Mouse (Mus musculus): ENCODE data around the gene Tspan18. TPM values are rescaled to one million over a fixed set of nuclear protein-coding genes. Genes with fewer than 3 reads are reported as not detected.

Tspan18 gene
- polyA plus RNA-seq, 1 experiment, result 1.0 TPM

DNA sequence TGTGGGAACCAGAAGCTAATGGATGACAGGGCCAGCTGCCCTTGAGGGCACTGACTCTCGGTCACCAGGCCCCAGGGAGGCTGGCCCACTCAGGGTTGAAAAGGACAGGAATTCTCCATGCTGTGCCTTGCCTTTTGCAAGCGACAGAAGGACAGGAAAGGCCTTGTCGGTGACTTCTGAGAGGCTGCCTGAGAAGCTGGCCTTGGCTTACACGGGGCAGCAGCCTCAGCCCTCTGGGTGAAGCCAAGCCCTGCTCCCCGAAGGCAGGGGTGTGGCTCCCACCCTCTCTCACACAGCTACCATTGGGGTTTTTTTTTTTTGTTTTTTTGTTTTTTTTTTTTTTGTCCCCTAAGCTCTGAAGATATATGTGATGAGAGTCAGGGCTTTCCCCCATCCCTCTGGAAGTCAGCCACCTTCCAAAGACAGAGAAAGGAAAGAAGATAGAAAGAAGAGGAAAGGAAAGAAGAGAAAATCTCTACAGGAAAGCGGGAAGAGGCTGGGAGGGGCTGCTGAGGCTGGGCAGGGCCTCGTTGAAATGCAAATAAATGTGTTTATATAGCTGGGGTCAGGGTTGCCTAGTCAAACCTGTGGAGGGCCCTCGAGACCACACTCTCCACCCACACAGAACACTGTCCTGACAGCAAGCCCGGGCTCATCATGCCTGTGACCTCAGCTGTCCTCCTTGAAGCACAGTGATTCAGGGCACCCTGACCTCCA is 143.4 kb downstream of the Tspan18 start:
- Histone ChIP-seq H3K27ac (ENCODE audit: insufficient read depth, low read length) (peak overlapping the region; percentile 56), H3K4me3 (ENCODE audit: low read depth, low read length) (no peak overlapping the region), H3K9ac (ENCODE audit: low read depth, poor library complexity, severe bottlenecking) (no peak overlapping the region), H3K4me1 (ENCODE audit: control insufficient read depth, insufficient read depth, low read length) (peaks cover 25% of the 10 kb centered on the region), H3K9me3 (replicated peaks; ENCODE audit: control insufficient read depth, insufficient read depth, low read length, poor library complexity, severe bottlenecking) (no peaks in the 10 kb centered on the region), H3K36me3 (ENCODE audit: control insufficient read depth, insufficient read depth, low read length, poor library complexity, severe bottlenecking) (no peaks in the 10 kb centered on the region), H3K27me3 (ENCODE audit: control insufficient read depth, insufficient read depth, low read length, poor library complexity, severe bottlenecking) (no peaks in the 10 kb centered on the region)
- TF ChIP-seq POLR2A (IDR thresholded peaks at IDR 0.05; ENCODE audit: insufficient read depth, low read length) (no peak), CTCF (IDR thresholded peaks at IDR 0.05; ENCODE audit: low read depth, low read length) (no peak), EP300 (IDR thresholded peaks at IDR 0.05; ENCODE audit: insufficient read depth, low read depth, low read length) (peak; percentile 84)

GRCm38 (mm10) chr2:93188761-93189458 is 145.4 kb downstream of the Tspan18 start:
- TF ChIP-seq EP300 (IDR thresholded peaks at IDR 0.05; ENCODE audit: insufficient read depth, low read depth, low read length) (no peak), CTCF (IDR thresholded peaks at IDR 0.05; ENCODE audit: low read depth, low read length) (peak; percentile 51), POLR2A (IDR thresholded peaks at IDR 0.05; ENCODE audit: insufficient read depth, low read length) (no peak)
- H3K4me1 ChIP-seq (ENCODE audit: control insufficient read depth, insufficient read depth, low read length), result peaks cover 28% of the 10 kb centered on the region
- no peaks in the 10 kb centered on the region for H3K27me3 ChIP-seq (ENCODE audit: control insufficient read depth, insufficient read depth, low read length, poor library complexity, severe bottlenecking)
- H3K36me3 ChIP-seq (ENCODE audit: control insufficient read depth, insufficient read depth, low read length, poor library complexity, severe bottlenecking), result no peaks in the 10 kb centered on the region
- H3K9ac ChIP-seq (ENCODE audit: low read depth, poor library complexity, severe bottlenecking), result peak overlapping the region; percentile 76
- H3K9me3 ChIP-seq (replicated peaks; ENCODE audit: control insufficient read depth, insufficient read depth, low read length, poor library complexity, severe bottlenecking), result no peaks in the 10 kb centered on the region
- H3K4me3 ChIP-seq (ENCODE audit: low read depth, low read length), result peak overlapping the region; percentile 79
- H3K27ac ChIP-seq (ENCODE audit: insufficient read depth, low read length), result no peak overlapping the region

GRCm38 (mm10) chr2:93188020-93188760 is 146.1 kb downstream of the Tspan18 start:
- H3K9ac ChIP-seq (ENCODE audit: low read depth, poor library complexity, severe bottlenecking), result peak overlapping the region; percentile 76
- no peaks in the 10 kb centered on the region for H3K27me3 ChIP-seq (ENCODE audit: control insufficient read depth, insufficient read depth, low read length, poor library complexity, severe bottlenecking)
- H3K27ac ChIP-seq (ENCODE audit: insufficient read depth, low read length), result no peak overlapping the region
- peaks cover 26% of the 10 kb centered on the region for H3K4me1 ChIP-seq (ENCODE audit: control insufficient read depth, insufficient read depth, low read length)
- TF ChIP-seq POLR2A (IDR thresholded peaks at IDR 0.05; ENCODE audit: insufficient read depth, low read length), result no peak
- no peak for TF ChIP-seq EP300 (IDR thresholded peaks at IDR 0.05; ENCODE audit: insufficient read depth, low read depth, low read length)
- TF ChIP-seq CTCF (IDR thresholded peaks at IDR 0.05; ENCODE audit: low read depth, low read length), result no peak
- H3K36me3 ChIP-seq (ENCODE audit: control insufficient read depth, insufficient read depth, low read length, poor library complexity, severe bottlenecking), result no peaks in the 10 kb centered on the region
- peak overlapping the region; percentile 79 for H3K4me3 ChIP-seq (ENCODE audit: low read depth, low read length)
- no peaks in the 10 kb centered on the region for H3K9me3 ChIP-seq (replicated peaks; ENCODE audit: control insufficient read depth, insufficient read depth, low read length, poor library complexity, severe bottlenecking)

DNA sequence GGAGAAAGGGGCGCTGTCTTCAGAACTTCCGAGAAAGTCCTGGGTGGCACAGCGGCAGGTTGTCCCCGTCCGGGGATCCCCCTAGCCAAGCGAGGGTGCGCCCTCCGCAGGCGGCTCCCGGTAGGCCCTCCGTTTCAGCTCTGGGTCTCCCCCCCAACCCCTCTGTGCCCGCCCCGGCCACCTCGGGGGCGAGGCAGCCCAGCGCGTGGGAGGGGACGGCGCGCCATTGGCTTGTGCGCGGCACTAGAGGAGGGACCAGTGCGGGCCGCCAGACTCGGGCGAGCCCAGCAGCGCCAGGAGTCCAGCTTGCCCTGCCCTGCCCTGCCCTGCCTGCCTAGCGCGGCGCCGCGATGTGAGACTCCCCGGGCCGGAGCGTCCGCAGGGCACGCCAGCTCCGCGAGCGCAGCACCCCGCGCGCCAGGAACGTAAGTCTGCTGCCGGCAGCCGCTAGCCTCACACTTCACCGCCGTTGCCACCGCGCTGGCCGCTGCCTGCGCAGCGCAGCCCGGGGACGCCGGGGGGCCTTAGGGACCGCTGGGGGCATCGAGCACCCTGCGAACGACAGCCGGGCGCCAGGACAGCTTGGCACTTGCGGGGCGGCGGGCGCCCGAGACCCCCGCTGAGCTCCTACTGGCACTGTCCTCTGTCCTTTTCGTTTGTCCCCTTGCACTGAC is 146.8 kb downstream of the Tspan18 start, which contains the start of gene Trp53i11:
TSS of gene Trp53i11 (plus strand) at position 226 of the 674 bp plus-strand sequence.
- Histone ChIP-seq H3K36me3 (ENCODE audit: control insufficient read depth, insufficient read depth, low read length, poor library complexity, severe bottlenecking) (no peaks in the 10 kb centered on the region), H3K4me1 (ENCODE audit: control insufficient read depth, insufficient read depth, low read length) (peaks cover 22% of the 10 kb centered on the region), H3K9me3 (replicated peaks; ENCODE audit: control insufficient read depth, insufficient read depth, low read length, poor library complexity, severe bottlenecking) (no peaks in the 10 kb centered on the region), H3K27ac (ENCODE audit: insufficient read depth, low read length) (no peak within 1 kb of the TSS), H3K9ac (ENCODE audit: low read depth, poor library complexity, severe bottlenecking) (peak within 1 kb of the TSS; percentile 76), H3K27me3 (ENCODE audit: control insufficient read depth, insufficient read depth, low read length, poor library complexity, severe bottlenecking) (no peaks in the 10 kb centered on the region), H3K4me3 (ENCODE audit: low read depth, low read length) (peak within 1 kb of the TSS; percentile 79)
- TF ChIP-seq CTCF (IDR thresholded peaks at IDR 0.05; ENCODE audit: low read depth, low read length) (peak; percentile 43), POLR2A (IDR thresholded peaks at IDR 0.05; ENCODE audit: insufficient read depth, low read length) (no peak), EP300 (IDR thresholded peaks at IDR 0.05; ENCODE audit: insufficient read depth, low read depth, low read length) (0 out of 2 replicates have a peak, but pooled peaks have one; percentile 22)

- H3K9me3 ChIP-seq (replicated peaks; ENCODE audit: control insufficient read depth, insufficient read depth, low read length, poor library complexity, severe bottlenecking), result no peaks in the 10 kb centered on the region
- no peak for TF ChIP-seq EP300 (IDR thresholded peaks at IDR 0.05; ENCODE audit: insufficient read depth, low read depth, low read length)
- no peak for TF ChIP-seq CTCF (IDR thresholded peaks at IDR 0.05; ENCODE audit: low read depth, low read length)
- TF ChIP-seq POLR2A (IDR thresholded peaks at IDR 0.05; ENCODE audit: insufficient read depth, low read length), result no peak
- no peaks in the 10 kb centered on the region for H3K36me3 ChIP-seq (ENCODE audit: control insufficient read depth, insufficient read depth, low read length, poor library complexity, severe bottlenecking)
- H3K4me3 ChIP-seq (ENCODE audit: low read depth, low read length), result no peak overlapping the region
- H3K27ac ChIP-seq (ENCODE audit: insufficient read depth, low read length), result no peak overlapping the region
- H3K9ac ChIP-seq (ENCODE audit: low read depth, poor library complexity, severe bottlenecking), result no peak overlapping the region
- H3K27me3 ChIP-seq (ENCODE audit: control insufficient read depth, insufficient read depth, low read length, poor library complexity, severe bottlenecking), result no peaks in the 10 kb centered on the region
- H3K4me1 ChIP-seq (ENCODE audit: control insufficient read depth, insufficient read depth, low read length), result peaks cover 4% of the 10 kb centered on the region
Observed at GRCm38 (mm10) chr2:93182859-93183258, 151.4 kb downstream of the Tspan18 start.
